Mouse (Mus musculus): ENCODE results near the gene Cryba2. TPM values are rescaled to one million over a fixed set of nuclear protein-coding genes. Genes with fewer than 3 reads are reported as not detected.

The Cryba2 gene
- polyA plus RNA-seq, 1 experiment from 2014 or later: not detected

DNA sequence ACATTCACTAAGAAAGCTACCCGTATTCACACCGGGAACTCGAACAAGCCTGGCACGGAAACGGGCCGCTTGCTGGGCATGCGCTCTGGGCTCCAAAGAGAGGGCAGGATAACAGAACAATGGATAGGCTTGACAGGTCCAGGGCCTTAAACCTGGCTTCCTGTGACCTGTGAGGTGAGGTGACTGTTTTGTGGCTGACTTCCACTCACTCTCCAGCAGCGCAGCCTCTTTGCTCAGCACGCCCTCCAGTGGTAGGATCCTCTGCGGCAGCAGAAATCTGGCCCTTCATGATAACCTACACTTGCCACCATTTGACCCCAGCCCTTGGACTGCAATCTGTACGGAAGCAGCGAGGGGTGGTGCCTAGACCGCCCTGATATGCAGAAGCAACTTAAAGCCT lies 22.8 kb upstream of the Cryba2 start:
- H3K27me3 ChIP-seq (replicated peaks; ENCODE audit: control insufficient read depth, insufficient read depth, low read length): peaks cover 7% of the 10 kb centered on the region; the same call in 1 of the 2 replicates
- no peak overlapping the region for H3K4me2 ChIP-seq (ENCODE audit: low read depth, low read length)
- no peak for ATAC-seq (ENCODE audit: low read depth)
- H3K4me3 ChIP-seq (ENCODE audit: low read depth, low read length): no peak overlapping the region
- H3K27ac ChIP-seq (replicated peaks; ENCODE audit: low read depth, low read length): no peak overlapping the region
- WGBS: 32% methylated on average over 13 of the region's 13 CpGs
- H3K9ac ChIP-seq (ENCODE audit: low read depth, low read length): no peak overlapping the region
- no peaks in the 10 kb centered on the region for H3K9me3 ChIP-seq (ENCODE audit: control insufficient read depth, low read length)
- H3K4me1 ChIP-seq (ENCODE audit: control insufficient read depth, insufficient read depth, low read length): no peaks in the 10 kb centered on the region
- no peaks in the 10 kb centered on the region for H3K36me3 ChIP-seq (ENCODE audit: control insufficient read depth, insufficient read depth, low read length)
- DNase-seq (ENCODE audit: low spot score): no peak

DNA sequence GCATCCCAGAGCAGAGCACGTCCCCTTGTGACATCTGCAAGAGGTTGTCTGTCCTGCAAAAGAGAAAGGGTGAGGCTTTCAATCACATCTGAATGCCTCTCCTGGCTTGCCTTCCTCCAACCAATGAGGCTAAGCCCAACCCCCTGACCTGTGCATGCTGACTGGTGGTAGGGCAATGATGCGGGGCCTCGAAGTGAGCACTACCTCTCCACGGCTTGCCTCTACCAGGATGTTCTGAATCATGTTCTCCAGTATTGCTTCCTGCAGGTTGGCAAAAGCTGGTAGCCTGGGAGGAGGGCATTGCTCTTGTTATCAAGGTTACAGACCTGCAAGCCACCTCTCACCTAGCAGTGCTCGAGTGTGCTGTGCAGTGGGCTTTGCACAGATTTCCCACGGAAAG lies 9.2 kb upstream of the Cryba2 start:
- H3K27me3 ChIP-seq (replicated peaks; ENCODE audit: control insufficient read depth, insufficient read depth, low read length): peaks cover 79% of the 10 kb centered on the region
- 16% methylated on average over 6 of the region's 6 CpGs for WGBS

DNA sequence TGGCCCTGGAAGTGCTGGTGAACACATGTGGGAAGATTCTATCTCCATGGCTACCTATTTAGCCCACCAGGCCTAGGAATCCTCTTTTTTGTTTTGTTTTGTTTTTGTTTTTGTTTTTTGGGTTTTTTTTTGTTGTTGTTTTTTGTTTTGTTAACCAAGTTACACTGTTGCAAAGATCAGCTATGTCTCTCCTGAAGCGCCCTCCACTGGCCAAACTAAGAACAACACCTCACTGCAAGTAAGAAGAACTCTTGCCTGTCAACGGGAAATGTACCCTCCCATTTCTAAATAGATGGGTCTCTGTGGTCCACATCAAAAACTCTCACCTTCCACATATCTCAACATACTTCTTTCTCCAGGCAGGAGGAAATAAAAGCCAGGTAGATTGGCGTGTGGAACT lies 8.7 kb upstream of the Cryba2 start:
- Histone ChIP-seq H3K9me3 (ENCODE audit: control insufficient read depth, low read length) (no peaks in the 10 kb centered on the region), H3K4me1 (ENCODE audit: control insufficient read depth, insufficient read depth, low read length) (no peaks in the 10 kb centered on the region), H3K9ac (ENCODE audit: low read depth, low read length) (no peak overlapping the region), H3K27me3 (replicated peaks; ENCODE audit: control insufficient read depth, insufficient read depth, low read length) (peaks cover 84% of the 10 kb centered on the region), H3K36me3 (ENCODE audit: control insufficient read depth, insufficient read depth, low read length) (no peaks in the 10 kb centered on the region), H3K27ac (replicated peaks; ENCODE audit: low read depth, low read length) (no peak overlapping the region), H3K4me3 (ENCODE audit: low read depth, low read length) (no peak overlapping the region), H3K4me2 (ENCODE audit: low read depth, low read length) (no peak overlapping the region)
- 4% methylated on average over 3 of the region's 3 CpGs for WGBS
- ATAC-seq (ENCODE audit: low read depth) (no peak), DNase-seq (ENCODE audit: low spot score) (peak; percentile 22)

More for the DNA sequence above, 9.2 kb upstream of the Cryba2 start:
- H3K4me3 ChIP-seq (ENCODE audit: low read depth, low read length): no peak overlapping the region
- ATAC-seq (ENCODE audit: low read depth): no peak
- DNase-seq (ENCODE audit: low spot score): no peak
- no peak overlapping the region for H3K9ac ChIP-seq (ENCODE audit: low read depth, low read length)
- no peaks in the 10 kb centered on the region for H3K36me3 ChIP-seq (ENCODE audit: control insufficient read depth, insufficient read depth, low read length)
- no peak overlapping the region for H3K4me2 ChIP-seq (ENCODE audit: low read depth, low read length)
- no peak overlapping the region for H3K27ac ChIP-seq (replicated peaks; ENCODE audit: low read depth, low read length)
- no peaks in the 10 kb centered on the region for H3K4me1 ChIP-seq (ENCODE audit: control insufficient read depth, insufficient read depth, low read length)
- no peaks in the 10 kb centered on the region for H3K9me3 ChIP-seq (ENCODE audit: control insufficient read depth, low read length)

DNA sequence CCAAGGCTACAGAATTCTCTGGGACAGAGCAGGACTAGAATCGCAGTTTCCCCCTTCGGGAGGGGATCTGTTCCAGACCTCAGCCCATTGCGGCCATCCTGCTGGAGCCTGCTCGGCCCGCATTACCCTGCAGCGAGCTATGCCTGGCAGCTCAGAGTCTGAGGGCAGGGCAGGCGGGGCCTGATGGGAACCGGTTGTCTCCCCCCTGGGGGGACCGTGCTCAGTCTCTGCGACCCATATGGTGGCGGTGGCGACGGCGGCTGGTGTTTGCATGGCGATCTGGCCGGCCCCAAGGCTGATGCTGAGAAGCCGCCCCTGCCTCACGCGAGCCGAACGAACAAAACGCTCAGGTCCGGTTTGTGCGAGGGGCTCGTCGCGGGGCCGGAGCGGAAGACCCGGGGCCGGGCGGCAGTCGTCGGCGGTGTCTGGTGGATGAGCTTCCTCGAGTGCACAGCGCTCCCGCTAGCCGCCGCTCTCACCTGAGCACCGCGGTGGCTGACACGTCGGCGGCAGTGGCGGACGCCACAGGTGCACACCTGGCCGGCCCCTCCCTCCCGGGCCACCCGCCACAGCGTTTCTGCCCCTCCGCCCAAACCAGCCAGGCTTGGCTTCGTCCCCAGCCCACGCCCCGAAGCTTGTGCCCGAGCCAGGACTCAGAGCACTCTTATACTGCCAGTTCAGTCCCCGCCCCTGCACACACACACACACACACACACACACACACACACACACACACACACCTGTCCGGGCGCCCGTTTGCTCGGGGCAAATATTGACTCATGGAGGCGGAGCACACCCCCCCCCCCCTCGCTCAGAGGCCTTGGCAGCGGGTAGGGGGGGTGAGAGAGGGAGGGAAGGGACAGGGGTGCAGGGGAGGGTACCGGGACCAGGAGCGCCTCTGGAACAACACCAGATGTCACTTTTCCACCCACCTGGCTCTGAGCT lies 7.7 kb upstream of the Cryba2 start:
- peak; percentile 50 for ATAC-seq (ENCODE audit: low read depth)
- Histone ChIP-seq H3K36me3 (ENCODE audit: control insufficient read depth, insufficient read depth, low read length) (no peaks in the 10 kb centered on the region), H3K4me3 (ENCODE audit: low read depth, low read length) (peak overlapping the region; percentile 34), H3K4me1 (ENCODE audit: control insufficient read depth, insufficient read depth, low read length) (no peaks in the 10 kb centered on the region), H3K4me2 (ENCODE audit: low read depth, low read length) (peak overlapping the region; percentile 61), H3K27ac (replicated peaks; ENCODE audit: low read depth, low read length) (no peak overlapping the region), H3K27me3 (replicated peaks; ENCODE audit: control insufficient read depth, insufficient read depth, low read length) (peaks cover 94% of the 10 kb centered on the region), H3K9ac (ENCODE audit: low read depth, low read length) (no peak overlapping the region; the same call in 1 of the 2 replicates), H3K9me3 (ENCODE audit: control insufficient read depth, low read length) (no peaks in the 10 kb centered on the region)
- DNase-seq (ENCODE audit: low spot score): peak; percentile 49
- 2% methylated on average over 20 of the region's 66 CpGs for WGBS

DNA sequence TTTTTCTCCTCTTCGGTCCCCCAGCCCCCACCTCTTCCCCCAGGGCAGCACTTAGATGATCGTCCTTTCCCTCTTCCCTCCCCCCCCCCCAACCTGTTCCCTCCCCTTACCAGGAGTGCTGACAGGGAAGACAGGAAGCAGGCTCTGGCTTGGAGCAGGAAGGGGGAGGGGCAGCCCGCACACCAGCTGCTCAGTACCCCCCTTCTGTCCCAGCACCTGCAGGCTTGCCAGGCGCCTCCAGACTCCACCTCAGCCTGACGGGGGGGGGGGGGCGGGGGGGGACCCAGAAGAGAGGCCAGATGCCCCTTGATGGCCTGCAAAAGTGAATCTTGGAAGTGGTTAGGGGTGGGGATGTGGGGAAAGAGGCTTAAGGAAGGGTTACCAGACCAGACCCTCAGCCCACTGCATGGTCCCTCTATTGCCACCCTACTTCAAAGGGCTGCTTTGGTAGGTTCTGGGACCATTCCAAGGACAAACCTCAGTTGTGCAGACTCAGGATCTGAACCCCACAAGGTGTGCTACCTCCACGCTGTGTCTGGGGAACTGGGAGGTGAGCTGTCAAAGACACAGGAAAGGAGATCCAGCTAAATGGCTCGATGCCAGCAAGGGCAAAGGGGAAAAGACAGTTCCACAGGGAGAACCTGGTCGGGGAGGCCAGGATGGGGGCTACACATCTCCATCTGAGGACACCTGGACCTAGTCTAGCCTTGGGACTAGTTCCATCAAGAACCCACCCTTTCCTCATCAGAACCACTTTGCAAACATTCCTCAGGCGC lies 5.9 kb upstream of the Cryba2 start:
- WGBS: under 1% methylated on average over 7 of the region's 10 CpGs
- H3K9ac ChIP-seq (ENCODE audit: low read depth, low read length): no peak overlapping the region
- no peak overlapping the region for H3K4me3 ChIP-seq (ENCODE audit: low read depth, low read length)
- DNase-seq (ENCODE audit: low spot score) (no peak), ATAC-seq (ENCODE audit: low read depth) (no peak)
- no peak overlapping the region for H3K27ac ChIP-seq (replicated peaks; ENCODE audit: low read depth, low read length)
- no peaks in the 10 kb centered on the region for H3K4me1 ChIP-seq (ENCODE audit: control insufficient read depth, insufficient read depth, low read length)
- peaks cover 97% of the 10 kb centered on the region for H3K27me3 ChIP-seq (replicated peaks; ENCODE audit: control insufficient read depth, insufficient read depth, low read length)
- H3K9me3 ChIP-seq (ENCODE audit: control insufficient read depth, low read length): no peaks in the 10 kb centered on the region
- no peak overlapping the region for H3K4me2 ChIP-seq (ENCODE audit: low read depth, low read length)
- no peaks in the 10 kb centered on the region for H3K36me3 ChIP-seq (ENCODE audit: control insufficient read depth, insufficient read depth, low read length)

DNA sequence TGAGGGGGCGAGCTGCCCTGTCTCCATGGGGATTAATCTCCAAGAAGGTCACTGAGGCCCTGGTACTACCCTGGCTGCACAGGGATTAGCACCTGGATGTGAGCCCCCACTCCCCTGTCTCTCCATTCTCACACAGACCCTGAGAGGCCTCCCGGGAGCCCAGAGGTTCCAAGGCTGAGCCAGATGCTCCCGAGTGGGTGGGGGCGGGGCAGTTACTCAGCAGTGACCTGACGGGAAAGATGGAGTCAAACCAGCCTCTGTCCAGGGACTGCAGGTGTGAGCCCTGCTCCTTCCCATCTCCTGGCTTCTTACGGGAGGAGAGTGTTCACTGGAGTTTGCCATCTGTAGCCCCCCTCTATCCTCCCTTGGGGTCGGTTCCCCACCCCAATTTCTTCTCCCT lies 5.0 kb upstream of the Cryba2 start:
- H3K9me3 ChIP-seq (ENCODE audit: control insufficient read depth, low read length): no peaks in the 10 kb centered on the region
- no peak overlapping the region for H3K4me2 ChIP-seq (ENCODE audit: low read depth, low read length)
- H3K36me3 ChIP-seq (ENCODE audit: control insufficient read depth, insufficient read depth, low read length): no peaks in the 10 kb centered on the region
- no peak overlapping the region for H3K9ac ChIP-seq (ENCODE audit: low read depth, low read length)
- H3K27me3 ChIP-seq (replicated peaks; ENCODE audit: control insufficient read depth, insufficient read depth, low read length): peaks cover 98% of the 10 kb centered on the region
- H3K27ac ChIP-seq (replicated peaks; ENCODE audit: low read depth, low read length): no peak overlapping the region
- no peak overlapping the region for H3K4me3 ChIP-seq (ENCODE audit: low read depth, low read length)
- H3K4me1 ChIP-seq (ENCODE audit: control insufficient read depth, insufficient read depth, low read length): no peaks in the 10 kb centered on the region
- ATAC-seq (ENCODE audit: low read depth): peak; percentile 27; the same call in 1 of the 2 replicates
- WGBS: under 1% methylated on average over 5 of the region's 7 CpGs
- no peak for DNase-seq (ENCODE audit: low spot score)

DNA sequence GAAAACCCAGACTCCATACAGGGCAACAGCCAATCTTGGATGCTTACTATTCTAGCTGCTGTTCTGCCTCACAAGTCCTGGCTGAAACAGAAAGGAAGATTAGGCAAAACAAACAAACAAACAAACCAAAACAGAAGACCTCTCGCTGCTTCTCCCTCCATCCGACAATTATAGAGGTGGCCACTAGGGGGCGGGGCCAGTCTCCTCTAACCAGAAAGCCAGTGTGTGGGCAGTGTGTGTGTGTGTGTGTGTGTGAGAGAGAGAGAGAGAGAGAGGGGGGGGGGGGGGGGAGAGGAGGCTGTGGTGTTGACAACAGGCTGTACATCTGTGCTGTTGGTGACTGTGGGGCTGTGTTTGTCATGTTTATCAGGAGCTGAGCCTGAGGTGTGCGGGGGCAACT lies 2.0 kb upstream of the Cryba2 start:
- no peaks in the 10 kb centered on the region for H3K36me3 ChIP-seq (ENCODE audit: control insufficient read depth, insufficient read depth, low read length)
- 20% methylated on average over 4 of the region's 4 CpGs for WGBS
- H3K27me3 ChIP-seq (replicated peaks; ENCODE audit: control insufficient read depth, insufficient read depth, low read length): peaks cover 98% of the 10 kb centered on the region
- DNase-seq (ENCODE audit: low spot score) (peak; percentile 50), ATAC-seq (ENCODE audit: low read depth) (no peak)
- no peak overlapping the region for H3K27ac ChIP-seq (replicated peaks; ENCODE audit: low read depth, low read length)
- H3K9ac ChIP-seq (ENCODE audit: low read depth, low read length): no peak overlapping the region
- no peaks in the 10 kb centered on the region for H3K9me3 ChIP-seq (ENCODE audit: control insufficient read depth, low read length)
- no peaks in the 10 kb centered on the region for H3K4me1 ChIP-seq (ENCODE audit: control insufficient read depth, insufficient read depth, low read length)
- no peak overlapping the region for H3K4me2 ChIP-seq (ENCODE audit: low read depth, low read length)
- no peak overlapping the region for H3K4me3 ChIP-seq (ENCODE audit: low read depth, low read length)

DNA sequence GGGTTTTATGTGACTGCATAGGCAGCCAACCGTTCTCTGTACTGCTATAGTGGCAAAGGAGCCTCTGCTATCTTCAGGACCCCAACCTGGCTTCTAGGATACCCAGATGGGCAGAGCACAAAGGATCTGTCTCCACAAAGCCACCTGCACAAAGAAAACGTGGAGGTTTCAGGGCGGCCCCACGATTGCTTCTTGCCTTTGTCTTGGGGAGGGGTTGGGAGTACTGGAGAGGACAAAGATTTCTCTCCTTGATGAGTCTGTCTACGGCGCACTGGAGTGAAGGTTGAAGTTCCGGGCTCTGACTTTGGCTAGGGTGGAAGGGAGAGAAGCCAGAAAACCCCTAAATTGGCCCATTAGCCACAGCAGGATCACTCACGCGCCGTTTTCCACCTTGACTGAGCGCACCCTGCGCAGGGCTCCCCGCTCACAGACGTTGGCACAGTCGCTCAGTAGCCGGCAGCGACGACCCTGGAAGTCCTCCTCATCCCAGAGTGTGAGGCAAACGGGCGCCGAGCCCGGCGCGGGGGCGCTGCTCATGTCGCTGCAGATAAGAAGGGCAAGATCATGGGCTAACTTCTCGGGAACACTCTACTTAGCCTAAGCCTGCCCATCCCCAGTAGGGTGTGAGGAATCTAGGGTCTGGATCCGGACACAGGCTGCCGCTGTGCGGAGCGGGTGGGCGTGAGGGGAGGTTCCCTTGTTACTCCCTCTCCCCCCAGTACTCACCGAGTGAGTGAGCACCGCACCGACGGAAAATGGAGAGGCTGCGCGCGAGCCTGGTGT lies 401 bp downstream of the Cryba2 start:
- H3K9ac ChIP-seq (ENCODE audit: low read depth, low read length): no peak overlapping the region
- no peak overlapping the region for H3K4me3 ChIP-seq (ENCODE audit: low read depth, low read length)
- DNase-seq (ENCODE audit: low spot score) (no peak), ATAC-seq (ENCODE audit: low read depth) (no peak)
- no peaks in the 10 kb centered on the region for H3K9me3 ChIP-seq (ENCODE audit: control insufficient read depth, low read length)
- H3K4me1 ChIP-seq (ENCODE audit: control insufficient read depth, insufficient read depth, low read length): no peaks in the 10 kb centered on the region
- H3K4me2 ChIP-seq (ENCODE audit: low read depth, low read length): peak overlapping the region; percentile 23; the same call in 1 of the 2 replicates
- WGBS: 1% methylated on average over 35 of the region's 39 CpGs
- H3K36me3 ChIP-seq (ENCODE audit: control insufficient read depth, insufficient read depth, low read length): no peaks in the 10 kb centered on the region
- H3K27me3 ChIP-seq (replicated peaks; ENCODE audit: control insufficient read depth, insufficient read depth, low read length): peaks cover 94% of the 10 kb centered on the region
- H3K27ac ChIP-seq (replicated peaks; ENCODE audit: low read depth, low read length): no peak overlapping the region
